Mouse (Mus musculus) cerebellum, adult 9-11 months (tissue): ENCODE measurements around the gene Dnah2.

Source experiments
- DNase-seq: peaks from one replicate; pipeline ENCODE4 v3.0.0; 2022

Dnah2 gene

GRCm38 (mm10) chr11:69386758-69387157, 162.2 kb downstream of the Dnah2 start:
- no peak for DNase-seq

- no peak for DNase-seq
Observed at GRCm38 (mm10) chr11:69384979-69385378, 163.9 kb downstream of the Dnah2 start.

- DNase-seq, result no peak
Observed at GRCm38 (mm10) chr11:69382478-69383105, 166.3 kb downstream of the Dnah2 start.

- peak; percentile 71 for DNase-seq
Observed at GRCm38 (mm10) chr11:69381356-69381755, 167.6 kb downstream of the Dnah2 start.

- no peak for DNase-seq
Observed at GRCm38 (mm10) chr11:69379600-69379999, 169.3 kb downstream of the Dnah2 start.

- DNase-seq, result no peak
Observed at GRCm38 (mm10) chr11:69377766-69378165, 171.1 kb downstream of the Dnah2 start.

- DNase-seq, result no peak
Observed at GRCm38 (mm10) chr11:69375646-69376045, 173.3 kb downstream of the Dnah2 start.

- no peak for DNase-seq
Observed at GRCm38 (mm10) chr11:69373223-69373965, 175.5 kb downstream of the Dnah2 start.

- peak; percentile 43 for DNase-seq
Observed at GRCm38 (mm10) chr11:69372780-69373170, 176.1 kb downstream of the Dnah2 start.

GRCm38 (mm10) chr11:69372056-69372779, 176.7 kb downstream of the Dnah2 start:
- peak; percentile 96 for DNase-seq

GRCm38 (mm10) chr11:69371601-69372000, 177.3 kb downstream of the Dnah2 start:
- DNase-seq, result no peak

GRCm38 (mm10) chr11:69370817-69371215, 178.1 kb downstream of the Dnah2 start:
- no peak for DNase-seq
